Comparison of ENCODE assay signal across 8 mouse cellular contexts in the genomic region with DNA sequence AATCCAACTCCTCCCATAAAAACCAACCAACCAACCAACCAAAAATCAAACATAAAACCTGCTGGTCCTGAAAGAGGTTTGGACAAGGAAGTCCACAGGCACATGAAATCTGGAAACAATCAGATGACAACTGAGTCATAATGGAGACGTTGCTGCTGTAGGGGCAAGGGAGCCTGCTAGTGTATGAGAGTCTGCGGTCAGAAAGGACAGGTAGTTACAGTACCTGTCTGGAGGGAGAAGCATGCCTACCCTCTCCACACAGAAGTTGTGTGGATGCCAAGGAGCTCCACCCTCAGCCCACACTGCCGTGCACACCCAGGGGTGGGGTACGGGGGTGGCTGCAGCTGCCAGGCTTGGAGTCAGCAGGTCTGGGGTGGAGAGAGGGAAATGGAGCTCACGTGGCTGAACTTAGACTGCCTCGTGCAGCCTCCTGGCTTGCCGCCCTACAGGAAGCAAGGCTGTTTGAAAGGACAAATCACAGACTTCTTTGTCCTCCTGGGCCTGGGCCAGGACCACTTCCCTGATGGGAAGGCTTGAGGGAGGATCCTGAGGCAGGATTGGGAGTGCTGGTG. TPM values are rescaled to one million over a fixed set of nuclear protein-coding genes. Genes with fewer than 3 reads are reported as not detected.
DNase-seq lines count a peak whose midpoint lies in the region; ATAC-seq and TF ChIP-seq lines count a peak whose summit lies in the region.

No protein-coding gene starts in this region.

- 69% methylated on average over 7 of the region's 7 CpGs for WGBS in hindbrain, embryonic 10.5 days
- WGBS in hindbrain, embryonic 12.5 days, result 50% methylated on average over 7 of the region's 7 CpGs
- 35% methylated on average over 7 of the region's 7 CpGs for WGBS in kidney, embryonic 14.5 days
- 49% methylated on average over 7 of the region's 7 CpGs for WGBS in limb, embryonic 12.5 days

- peak overlapping the region; percentile 53; the same call in 1 of the 2 replicates for H3K27ac ChIP-seq in hindbrain, embryonic 10.5 days
- H3K27ac ChIP-seq in hindbrain, embryonic 12.5 days, result no peak overlapping the region
- H3K27ac ChIP-seq in kidney, embryonic 14.5 days (ENCODE audit: low read depth, low read length), result peak overlapping the region; percentile 56
- peak overlapping the region; percentile 60 for H3K27ac ChIP-seq in limb, embryonic 12.5 days

- H3K4me3 ChIP-seq in hindbrain, embryonic 10.5 days, result no peak overlapping the region
- no peak overlapping the region for H3K4me3 ChIP-seq in hindbrain, embryonic 12.5 days
- no peak overlapping the region for H3K4me3 ChIP-seq in kidney, embryonic 14.5 days (ENCODE audit: low read length)
- no peak overlapping the region for H3K4me3 ChIP-seq in limb, embryonic 12.5 days (replicated peaks)
- no peak overlapping the region for H3K4me3 ChIP-seq in myocyte

- no peaks in the 10 kb centered on the region for H3K27me3 ChIP-seq in hindbrain, embryonic 10.5 days (ENCODE audit: insufficient read depth, poor library complexity, severe bottlenecking)
- no peaks in the 10 kb centered on the region for H3K27me3 ChIP-seq in hindbrain, embryonic 12.5 days
- H3K27me3 ChIP-seq in kidney, embryonic 14.5 days (ENCODE audit: control insufficient read depth, insufficient read depth, low read length), result no peaks in the 10 kb centered on the region
- no peaks in the 10 kb centered on the region for H3K27me3 ChIP-seq in limb, embryonic 12.5 days
- H3K27me3 ChIP-seq in myocyte (ENCODE audit: control insufficient read depth, insufficient read depth, insufficient read length), result no peaks in the 10 kb centered on the region

- peak; percentile 49 for TF ChIP-seq POLR2A in myocyte (IDR thresholded peaks at IDR 0.05; ENCODE audit: insufficient read length, low read depth)

- peaks cover 10% of the 10 kb centered on the region for H3K4me1 ChIP-seq in hindbrain, embryonic 10.5 days (replicated peaks)
- H3K4me1 ChIP-seq in hindbrain, embryonic 12.5 days, result peaks cover 3% of the 10 kb centered on the region
- peaks cover 10% of the 10 kb centered on the region; the same call in 1 of the 2 replicates for H3K4me1 ChIP-seq in kidney, embryonic 14.5 days (ENCODE audit: control insufficient read depth, insufficient read depth, low read length)
- peaks cover 7% of the 10 kb centered on the region for H3K4me1 ChIP-seq in limb, embryonic 12.5 days (replicated peaks)

- no peak for DNase-seq in hindbrain, embryonic 10.5 days (ENCODE audit: low spot score)
- peak; percentile 24 to 39 for DNase-seq in cerebellum, postnatal 36 days
- DNase-seq in heart, adult 18-20 months, result peak; percentile 97 to 98
- peak; percentile 87 for DNase-seq in testis, postnatal 14 days (ENCODE audit: low spot score)

- H3K4me2 ChIP-seq in hindbrain, embryonic 12.5 days (replicated peaks), result no peak overlapping the region
- H3K4me2 ChIP-seq in kidney, embryonic 14.5 days (replicated peaks; ENCODE audit: low read depth, low read length), result no peak overlapping the region
- H3K4me2 ChIP-seq in limb, embryonic 12.5 days, result 0 out of 2 replicates have a peak overlapping the region, but pooled peaks have one; percentile 23
- peak overlapping the region; percentile 59 for H3K4me2 ChIP-seq in myocyte (ENCODE audit: low read depth)

- no peaks in the 10 kb centered on the region for H3K9me3 ChIP-seq in hindbrain, embryonic 10.5 days
- no peaks in the 10 kb centered on the region for H3K9me3 ChIP-seq in hindbrain, embryonic 12.5 days (replicated peaks)
- peaks cover 3% of the 10 kb centered on the region; the same call in 1 of the 2 replicates for H3K9me3 ChIP-seq in kidney, embryonic 14.5 days (ENCODE audit: control insufficient read depth, low read length)
- no peaks in the 10 kb centered on the region for H3K9me3 ChIP-seq in limb, embryonic 12.5 days

- ATAC-seq in hindbrain, embryonic 12.5 days (ENCODE audit: low FRiP score), result no peak
- ATAC-seq in kidney, embryonic 14.5 days (ENCODE audit: low FRiP score, low TSS enrichment), result peak; percentile 71
- peak; percentile 57; the same call in 1 of the 2 replicates for ATAC-seq in limb, embryonic 12.5 days (ENCODE audit: insufficient number of reproducible peaks, insufficient read depth, low FRiP score, low TSS enrichment, low read depth)

- H3K36me3 ChIP-seq in hindbrain, embryonic 10.5 days, result peaks cover 31% of the 10 kb centered on the region
- peaks cover 6% of the 10 kb centered on the region; the same call in 1 of the 2 replicates for H3K36me3 ChIP-seq in hindbrain, embryonic 12.5 days
- H3K36me3 ChIP-seq in kidney, embryonic 14.5 days (ENCODE audit: control insufficient read depth, insufficient read depth, low read length), result no peaks in the 10 kb centered on the region; the same call in 1 of the 2 replicates
- H3K36me3 ChIP-seq in limb, embryonic 12.5 days, result peaks cover 8% of the 10 kb centered on the region; the same call in 1 of the 2 replicates
- peaks cover 8% of the 10 kb centered on the region for H3K36me3 ChIP-seq in myocyte (ENCODE audit: control insufficient read depth, insufficient read depth)

- no peak overlapping the region for H3K9ac ChIP-seq in hindbrain, embryonic 12.5 days
- no peak overlapping the region for H3K9ac ChIP-seq in kidney, embryonic 14.5 days (ENCODE audit: low read depth, low read length)
- no peak overlapping the region for H3K9ac ChIP-seq in limb, embryonic 12.5 days (replicated peaks)

- no peaks in the 10 kb centered on the region for H3K79me2 ChIP-seq in myocyte (ENCODE audit: control insufficient read depth, insufficient read depth)

- H3ac ChIP-seq in myocyte (ENCODE audit: control insufficient read depth, insufficient read length), result no peak overlapping the region

TF ChIP-seq in myocyte, 11 proteins besides CTCF, POLR2A, EP300 and RAD21:
- TF ChIP-seq REST (IDR thresholded peaks at IDR 0.05; ENCODE audit: insufficient read depth, insufficient read length) (no peak), CEBPB (IDR thresholded peaks at IDR 0.05; ENCODE audit: insufficient read depth, poor library complexity, severe bottlenecking) (no peak), POLR2AphosphoS2 (IDR thresholded peaks at IDR 0.05; ENCODE audit: insufficient read length, low read depth) (peak; percentile 94), SRF (IDR thresholded peaks at IDR 0.05; ENCODE audit: control insufficient read depth, insufficient read length, low read depth) (no peak), MYOG (IDR thresholded peaks at IDR 0.05; ENCODE audit: control insufficient read depth in 1 of 3, insufficient read depth in 1 of 3, insufficient read length in 2 of 3, low read depth in 2 of 3) (peak; percentile 61 to 98 (median 81)), TCF12 (IDR thresholded peaks at IDR 0.05; ENCODE audit: insufficient read depth, poor library complexity, severe bottlenecking) (peak; percentile 64), MAX (IDR thresholded peaks at IDR 0.05; ENCODE audit: low read depth) (no peak), USF1 (IDR thresholded peaks at IDR 0.05; ENCODE audit: low read depth) (peak; percentile 29), TCF3 (IDR thresholded peaks at IDR 0.05; ENCODE audit: insufficient read length, low read depth) (peak; percentile 67), E2F4 (IDR thresholded peaks at IDR 0.05; ENCODE audit: insufficient read depth) (peak; percentile 23), MYOD1 (IDR thresholded peaks at IDR 0.05; ENCODE audit: control insufficient read depth in 1 of 3, insufficient read length in 2 of 3, low read depth in 2 of 3) (peak in 2 of 3 experiments; percentile 90 to 99)

RNA-seq across cellular contexts. Expression of gene Ap5s1, which starts 2.4 kb away (rescaled TPM):
- 27.2 and 32.7 TPM in 2 replicates for polyA plus RNA-seq in hindbrain, embryonic 10.5 days (2016; fragmentation: Nextera tagmentation; extraction: Ambion mirVana)
- polyA plus RNA-seq in hindbrain, embryonic 12.5 days (2016; fragmentation: Nextera tagmentation; extraction: Ambion mirVana), result 28.4 and 29.1 TPM in 2 replicates
- 10 to 100 TPM; 36.7 to 41.7 TPM for total RNA-seq in heart, adult 18-20 months (2021)
- polyA plus RNA-seq in kidney, embryonic 14.5 days (2014; fragmentation: Nextera tagmentation; extraction: Ambion mirVana), result 22.2 and 23.7 TPM in 2 replicates
- 23.3 and 26.7 TPM in 2 replicates for polyA plus RNA-seq in limb, embryonic 12.5 days (2016; fragmentation: Nextera tagmentation; extraction: Ambion mirVana)
- polyA plus RNA-seq in myocyte (2012; fragmentation: generic; extraction: Trizol), result 33.6 TPM

RNA-seq across cellular contexts. Expression of gene Spef1, which starts 17.4 kb away (rescaled TPM):
- 5.2 and 5.4 TPM in 2 replicates for polyA plus RNA-seq in hindbrain, embryonic 10.5 days (2016; fragmentation: Nextera tagmentation; extraction: Ambion mirVana)
- 8.9 and 9.2 TPM in 2 replicates for polyA plus RNA-seq in hindbrain, embryonic 12.5 days (2016; fragmentation: Nextera tagmentation; extraction: Ambion mirVana)
- total RNA-seq in heart, adult 18-20 months (2021), result 1 to 10 TPM; 4.7 to 5.5 TPM
- polyA plus RNA-seq in kidney, embryonic 14.5 days (2014; fragmentation: Nextera tagmentation; extraction: Ambion mirVana), result 3.4 and 5.1 TPM in 2 replicates
- 4.5 and 5.5 TPM in 2 replicates for polyA plus RNA-seq in limb, embryonic 12.5 days (2016; fragmentation: Nextera tagmentation; extraction: Ambion mirVana)
- 9.4 TPM for polyA plus RNA-seq in myocyte (2012; fragmentation: generic; extraction: Trizol)

RNA-seq across cellular contexts. Expression of gene Cdc25b, which starts 17.7 kb away (rescaled TPM):
- polyA plus RNA-seq in hindbrain, embryonic 10.5 days (2016; fragmentation: Nextera tagmentation; extraction: Ambion mirVana), result 99.7 and 116 TPM in 2 replicates
- 69.8 and 85.7 TPM in 2 replicates for polyA plus RNA-seq in hindbrain, embryonic 12.5 days (2016; fragmentation: Nextera tagmentation; extraction: Ambion mirVana)
- 1 to 10 TPM; 2.9 to 5.9 TPM for total RNA-seq in heart, adult 18-20 months (2021)
- polyA plus RNA-seq in kidney, embryonic 14.5 days (2014; fragmentation: Nextera tagmentation; extraction: Ambion mirVana), result 41.5 and 55.7 TPM in 2 replicates
- 55.4 and 55.5 TPM in 2 replicates for polyA plus RNA-seq in limb, embryonic 12.5 days (2016; fragmentation: Nextera tagmentation; extraction: Ambion mirVana)
- polyA plus RNA-seq in myocyte (2012; fragmentation: generic; extraction: Trizol), result 58.4 TPM

RNA-seq across cellular contexts. Expression of gene Cenpb, which starts 24.6 kb away (rescaled TPM):
- 9.7 and 12.8 TPM in 2 replicates for polyA plus RNA-seq in hindbrain, embryonic 10.5 days (2016; fragmentation: Nextera tagmentation; extraction: Ambion mirVana)
- polyA plus RNA-seq in hindbrain, embryonic 12.5 days (2016; fragmentation: Nextera tagmentation; extraction: Ambion mirVana), result 18.3 and 18.5 TPM in 2 replicates
- total RNA-seq in heart, adult 18-20 months (2021), result 10 to 100 TPM; 76.7 to 79.6 TPM
- 6.9 and 8.0 TPM in 2 replicates for polyA plus RNA-seq in kidney, embryonic 14.5 days (2014; fragmentation: Nextera tagmentation; extraction: Ambion mirVana)
- 11.8 and 14.9 TPM in 2 replicates for polyA plus RNA-seq in limb, embryonic 12.5 days (2016; fragmentation: Nextera tagmentation; extraction: Ambion mirVana)
- 130 TPM for polyA plus RNA-seq in myocyte (2012; fragmentation: generic; extraction: Trizol)

RNA-seq across cellular contexts. Expression of gene Mavs, which starts 29.4 kb away (rescaled TPM):
- polyA plus RNA-seq in hindbrain, embryonic 10.5 days (2016; fragmentation: Nextera tagmentation; extraction: Ambion mirVana), result 16.4 and 19.0 TPM in 2 replicates
- 10.6 and 11.6 TPM in 2 replicates for polyA plus RNA-seq in hindbrain, embryonic 12.5 days (2016; fragmentation: Nextera tagmentation; extraction: Ambion mirVana)
- 10 to 100 TPM; 64.0 to 78.2 TPM for total RNA-seq in heart, adult 18-20 months (2021)
- 19.7 and 23.7 TPM in 2 replicates for polyA plus RNA-seq in kidney, embryonic 14.5 days (2014; fragmentation: Nextera tagmentation; extraction: Ambion mirVana)
- 17.2 and 17.9 TPM in 2 replicates for polyA plus RNA-seq in limb, embryonic 12.5 days (2016; fragmentation: Nextera tagmentation; extraction: Ambion mirVana)
- 16.6 TPM for polyA plus RNA-seq in myocyte (2012; fragmentation: generic; extraction: Trizol)

Comparison
In these comparisons a context has a peak if more than half of its experiments do, and no peak if none do; other contexts are left out.
1. H3K4me2 ChIP-seq: peak in limb, embryonic 12.5 days (single experiment) and myocyte (single experiment); none in hindbrain, embryonic 12.5 days (single experiment) and kidney, embryonic 14.5 days (single experiment).